Mouse (Mus musculus): ENCODE results near the gene Ttll5. TPM values are rescaled to one million over a fixed set of nuclear protein-coding genes. Genes with fewer than 3 reads are reported as not detected.

Gene Ttll5
- polyA plus RNA-seq, 1 experiment from 2014 or later, result 15.5 TPM

DNA sequence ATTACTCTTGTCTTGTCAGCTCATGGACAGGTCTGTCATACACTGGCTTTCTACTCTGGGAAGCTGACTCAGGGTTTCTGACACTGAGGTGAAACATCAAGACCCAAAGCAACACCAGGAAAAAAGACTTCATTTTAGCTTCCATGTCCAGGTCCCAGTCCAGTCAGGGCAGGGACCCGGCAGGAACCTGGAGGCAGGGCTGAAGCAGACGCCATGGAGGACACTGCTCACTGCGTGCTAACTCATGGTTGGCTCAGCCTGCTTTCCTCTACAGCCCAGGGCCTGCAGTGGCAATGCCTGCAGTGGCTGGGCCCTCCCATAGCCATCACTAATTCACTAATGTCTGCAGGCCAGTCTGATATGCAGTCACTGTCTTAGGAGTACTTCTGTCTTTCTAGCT lies 4.4 kb downstream of the Ttll5 start:
- Histone ChIP-seq H3K9me3 (replicated peaks; ENCODE audit: control insufficient read depth, low read length) (no peaks in the 10 kb centered on the region), H3K9ac (ENCODE audit: low read length) (no peak overlapping the region), H3K4me3 (ENCODE audit: low read depth, low read length) (no peak overlapping the region), H3K36me3 (ENCODE audit: control insufficient read depth, insufficient read depth, low read length) (peaks cover 31% of the 10 kb centered on the region), H3K4me1 (ENCODE audit: control insufficient read depth, insufficient read depth, low read length) (peaks cover 9% of the 10 kb centered on the region; the same call in 1 of the 2 replicates), H3K27ac (ENCODE audit: low read depth, low read length) (no peak overlapping the region), H3K4me2 (ENCODE audit: low read length) (no peak overlapping the region), H3K27me3 (replicated peaks; ENCODE audit: control insufficient read depth, insufficient read depth, low read length) (no peaks in the 10 kb centered on the region)
- no peak for DNase-seq (ENCODE audit: low spot score)
- no peak for ATAC-seq
- WGBS, result 91% methylated on average over 3 of the region's 3 CpGs

DNA sequence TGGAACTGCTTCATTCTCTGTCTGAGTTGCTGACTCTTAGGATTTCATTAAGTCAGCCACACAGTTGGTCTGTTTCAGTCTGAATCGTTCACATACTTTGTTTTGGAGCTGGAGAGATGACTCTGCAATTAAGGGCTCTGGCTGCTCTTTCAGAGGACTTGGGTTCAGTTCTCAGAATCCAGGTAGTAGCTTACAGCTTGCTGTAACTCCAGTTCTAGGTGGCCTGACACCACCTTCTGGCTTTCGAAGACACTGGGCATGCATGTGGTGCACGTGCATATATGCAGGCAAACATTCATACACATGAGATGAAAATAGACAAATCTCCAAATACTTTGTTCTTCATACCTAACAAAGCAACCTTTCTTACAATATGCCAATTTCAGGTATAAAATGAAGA lies 5.4 kb downstream of the Ttll5 start:
- Histone ChIP-seq H3K36me3 (ENCODE audit: control insufficient read depth, insufficient read depth, low read length) (peaks cover 35% of the 10 kb centered on the region), H3K27ac (ENCODE audit: low read depth, low read length) (no peak overlapping the region), H3K9ac (ENCODE audit: low read length) (no peak overlapping the region), H3K4me3 (ENCODE audit: low read depth, low read length) (no peak overlapping the region), H3K4me1 (ENCODE audit: control insufficient read depth, insufficient read depth, low read length) (peaks cover 7% of the 10 kb centered on the region; the same call in 1 of the 2 replicates), H3K4me2 (ENCODE audit: low read length) (no peak overlapping the region), H3K27me3 (replicated peaks; ENCODE audit: control insufficient read depth, insufficient read depth, low read length) (no peaks in the 10 kb centered on the region), H3K9me3 (replicated peaks; ENCODE audit: control insufficient read depth, low read length) (no peaks in the 10 kb centered on the region)
- WGBS, result 91% methylated on average over 3 of the region's 3 CpGs
- ATAC-seq (no peak), DNase-seq (ENCODE audit: low spot score) (no peak)

DNA sequence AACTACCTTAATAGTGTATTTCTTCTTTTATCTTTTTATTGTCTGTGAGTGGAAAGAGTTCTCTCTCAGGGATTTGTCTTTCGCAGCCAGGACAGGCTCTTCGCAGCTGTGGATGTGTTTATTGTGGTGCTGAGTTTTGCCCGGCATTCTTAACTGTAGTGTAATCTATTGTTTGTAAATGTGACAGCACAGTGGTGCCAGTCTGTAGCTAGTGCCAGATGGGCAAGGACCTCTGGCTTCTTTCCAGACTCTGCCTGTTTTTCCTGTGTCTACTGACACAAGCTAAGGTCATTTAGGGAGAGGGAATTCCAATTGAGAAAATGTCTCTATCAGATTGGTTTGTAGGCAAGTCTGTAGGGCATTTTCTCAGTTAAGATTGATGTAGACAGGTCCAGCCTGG lies 6.2 kb downstream of the Ttll5 start:
- H3K4me1 ChIP-seq (ENCODE audit: control insufficient read depth, insufficient read depth, low read length), result peaks cover 3% of the 10 kb centered on the region; the same call in 1 of the 2 replicates
- H3K36me3 ChIP-seq (ENCODE audit: control insufficient read depth, insufficient read depth, low read length), result peaks cover 35% of the 10 kb centered on the region
- H3K9me3 ChIP-seq (replicated peaks; ENCODE audit: control insufficient read depth, low read length), result no peaks in the 10 kb centered on the region
- H3K4me3 ChIP-seq (ENCODE audit: low read depth, low read length), result no peak overlapping the region
- 75% methylated on average over 3 of the region's 3 CpGs for WGBS
- ATAC-seq, result no peak
- no peak for DNase-seq (ENCODE audit: low spot score)
- H3K9ac ChIP-seq (ENCODE audit: low read length), result no peak overlapping the region
- H3K27ac ChIP-seq (ENCODE audit: low read depth, low read length), result no peak overlapping the region
- no peak overlapping the region for H3K4me2 ChIP-seq (ENCODE audit: low read length)
- H3K27me3 ChIP-seq (replicated peaks; ENCODE audit: control insufficient read depth, insufficient read depth, low read length), result no peaks in the 10 kb centered on the region

DNA sequence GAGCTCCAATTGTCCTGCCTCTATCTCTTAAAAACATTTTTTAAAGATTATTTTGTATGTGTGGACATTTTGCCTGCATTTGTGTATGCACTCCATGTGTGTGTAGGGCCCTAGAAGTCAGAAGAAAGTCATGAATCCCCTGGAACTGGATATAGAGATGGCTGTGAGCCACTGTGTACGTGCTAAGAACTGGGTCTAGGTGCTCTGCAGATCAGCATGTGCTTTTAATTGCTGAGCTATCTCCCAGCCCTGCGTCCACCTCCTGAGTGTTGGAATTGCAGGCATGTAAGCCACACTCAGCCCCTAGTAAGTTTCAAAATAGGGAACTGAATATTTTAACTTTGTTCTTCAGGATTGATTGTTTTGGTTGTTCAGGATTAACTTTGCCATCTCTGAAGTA lies 10.1 kb downstream of the Ttll5 start:
- H3K27ac ChIP-seq (ENCODE audit: low read depth, low read length), result no peak overlapping the region
- H3K9me3 ChIP-seq (replicated peaks; ENCODE audit: control insufficient read depth, low read length), result no peaks in the 10 kb centered on the region
- WGBS, result 87% methylated on average over 2 of the region's 2 CpGs
- no peak for DNase-seq (ENCODE audit: low spot score)
- H3K36me3 ChIP-seq (ENCODE audit: control insufficient read depth, insufficient read depth, low read length), result peaks cover 21% of the 10 kb centered on the region
- no peak overlapping the region for H3K4me3 ChIP-seq (ENCODE audit: low read depth, low read length)
- ATAC-seq, result no peak
- H3K9ac ChIP-seq (ENCODE audit: low read length), result no peak overlapping the region
- H3K4me1 ChIP-seq (ENCODE audit: control insufficient read depth, insufficient read depth, low read length), result no peaks in the 10 kb centered on the region
- no peak overlapping the region for H3K4me2 ChIP-seq (ENCODE audit: low read length)
- no peaks in the 10 kb centered on the region for H3K27me3 ChIP-seq (replicated peaks; ENCODE audit: control insufficient read depth, insufficient read depth, low read length)

DNA sequence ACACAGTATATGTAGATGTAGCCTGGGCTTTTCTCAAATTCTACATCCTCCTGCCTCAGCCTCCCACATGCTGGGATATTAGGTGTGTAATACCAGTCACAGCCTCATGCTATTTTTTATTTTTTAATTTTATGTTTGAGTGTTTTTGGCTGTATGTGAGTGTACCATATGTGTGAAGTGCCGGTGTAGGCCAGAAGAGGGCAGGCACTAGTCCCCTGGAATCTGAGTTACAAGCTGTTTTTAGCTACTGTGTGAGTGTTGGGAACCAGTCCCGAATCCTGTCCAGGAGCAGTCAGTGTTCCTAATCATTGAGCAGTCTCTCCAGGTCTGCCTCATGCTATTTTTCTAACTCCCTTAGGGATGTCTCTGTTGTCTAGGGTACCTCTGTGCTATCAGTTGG lies 13.3 kb downstream of the Ttll5 start:
- ATAC-seq (no peak), DNase-seq (ENCODE audit: low spot score) (no peak)
- H3K9ac ChIP-seq (ENCODE audit: low read length), result no peak overlapping the region
- H3K4me3 ChIP-seq (ENCODE audit: low read depth, low read length), result no peak overlapping the region
- no peak overlapping the region for H3K4me2 ChIP-seq (ENCODE audit: low read length)
- H3K27ac ChIP-seq (ENCODE audit: low read depth, low read length), result no peak overlapping the region
- H3K9me3 ChIP-seq (replicated peaks; ENCODE audit: control insufficient read depth, low read length), result no peaks in the 10 kb centered on the region
- H3K4me1 ChIP-seq (ENCODE audit: control insufficient read depth, insufficient read depth, low read length), result no peaks in the 10 kb centered on the region
- H3K36me3 ChIP-seq (ENCODE audit: control insufficient read depth, insufficient read depth, low read length), result peaks cover 7% of the 10 kb centered on the region; the same call in 1 of the 2 replicates
- WGBS, result 93% methylated on average over 2 of the region's 2 CpGs
- no peaks in the 10 kb centered on the region for H3K27me3 ChIP-seq (replicated peaks; ENCODE audit: control insufficient read depth, insufficient read depth, low read length)

DNA sequence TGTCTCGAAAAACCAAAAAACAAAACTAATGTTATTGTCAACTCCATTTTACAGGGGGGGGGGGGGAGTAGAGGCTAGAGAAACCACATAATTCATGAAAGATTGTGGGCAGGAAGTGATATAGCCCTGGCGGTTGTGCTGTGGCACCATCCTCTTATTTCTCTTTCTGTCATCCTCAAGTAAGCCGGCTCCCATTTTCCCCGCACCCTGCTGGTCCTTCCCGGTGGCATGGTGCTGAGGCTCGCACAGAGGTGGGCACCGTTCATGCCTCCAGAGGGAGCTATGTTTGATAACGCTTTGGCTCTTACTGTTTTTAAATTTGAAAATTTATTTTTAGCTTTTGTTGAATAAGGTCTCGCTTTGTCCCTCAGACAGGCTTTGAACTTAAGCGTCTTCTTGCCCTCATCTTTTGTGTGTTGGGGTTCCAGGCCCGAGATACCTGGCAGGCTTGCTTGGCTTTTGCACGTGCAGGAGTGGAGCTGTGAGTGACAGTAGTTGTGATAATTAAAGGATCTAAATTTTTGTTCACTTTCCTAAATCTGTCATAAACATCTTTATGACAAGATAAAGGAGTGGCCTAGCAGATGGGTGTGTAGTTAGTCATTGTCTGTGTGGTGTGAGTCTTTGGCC lies 15.0 kb downstream of the Ttll5 start:
- H3K4me2 ChIP-seq (ENCODE audit: low read length), result no peak overlapping the region
- no peak overlapping the region for H3K9ac ChIP-seq (ENCODE audit: low read length)
- no peak overlapping the region for H3K4me3 ChIP-seq (ENCODE audit: low read depth, low read length)
- H3K36me3 ChIP-seq (ENCODE audit: control insufficient read depth, insufficient read depth, low read length), result peaks cover 12% of the 10 kb centered on the region; the same call in 1 of the 2 replicates
- no peak for DNase-seq (ENCODE audit: low spot score)
- no peaks in the 10 kb centered on the region for H3K4me1 ChIP-seq (ENCODE audit: control insufficient read depth, insufficient read depth, low read length)
- ATAC-seq, result no peak
- H3K27ac ChIP-seq (ENCODE audit: low read depth, low read length), result no peak overlapping the region
- 93% methylated on average over 12 of the region's 12 CpGs for WGBS
- no peaks in the 10 kb centered on the region for H3K27me3 ChIP-seq (replicated peaks; ENCODE audit: control insufficient read depth, insufficient read depth, low read length)
- no peaks in the 10 kb centered on the region for H3K9me3 ChIP-seq (replicated peaks; ENCODE audit: control insufficient read depth, low read length)

DNA sequence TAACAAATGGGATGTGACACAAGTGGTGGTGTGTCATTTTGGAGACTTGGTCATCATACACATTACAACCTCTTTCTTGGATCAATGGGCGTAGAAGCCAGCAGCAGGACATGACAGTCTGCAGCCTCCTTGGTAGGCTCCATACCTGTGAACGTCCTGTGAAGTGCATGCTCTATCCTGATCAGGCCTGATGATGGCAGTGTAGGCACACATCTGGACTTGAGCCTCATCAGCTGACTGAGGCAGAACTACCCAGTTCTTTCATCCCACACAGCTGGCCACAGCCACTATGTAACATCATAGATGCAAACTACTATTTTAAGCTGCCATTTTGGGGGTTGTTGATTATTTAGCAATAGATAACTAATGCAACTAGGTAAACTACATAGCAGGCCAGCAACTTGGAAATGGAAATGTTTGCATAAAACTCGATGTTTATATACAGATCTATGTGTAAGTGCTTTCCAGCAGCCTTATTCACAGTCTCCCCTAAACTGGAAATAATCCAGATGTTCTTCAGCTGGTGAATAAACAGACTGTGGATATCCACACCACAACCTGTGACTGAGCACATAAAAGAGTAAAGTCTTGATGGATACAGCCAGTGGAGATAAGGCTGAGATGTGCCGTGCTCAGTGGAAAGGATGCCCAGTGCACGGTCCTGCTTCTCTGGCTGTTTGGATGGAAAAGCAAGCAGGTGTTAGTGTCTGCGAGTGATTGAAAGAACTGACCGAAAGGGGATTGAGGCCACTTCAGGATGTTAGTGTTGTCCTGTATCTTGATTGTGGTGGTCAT lies 23.9 kb downstream of the Ttll5 start:
- ATAC-seq (no peak), DNase-seq (ENCODE audit: low spot score) (peak; percentile 34)
- Histone ChIP-seq H3K36me3 (ENCODE audit: control insufficient read depth, insufficient read depth, low read length) (peaks cover 14% of the 10 kb centered on the region; the same call in 1 of the 2 replicates), H3K4me1 (ENCODE audit: control insufficient read depth, insufficient read depth, low read length) (no peaks in the 10 kb centered on the region), H3K9me3 (replicated peaks; ENCODE audit: control insufficient read depth, low read length) (no peaks in the 10 kb centered on the region), H3K4me3 (ENCODE audit: low read depth, low read length) (no peak overlapping the region), H3K27me3 (replicated peaks; ENCODE audit: control insufficient read depth, insufficient read depth, low read length) (no peaks in the 10 kb centered on the region), H3K4me2 (ENCODE audit: low read length) (no peak overlapping the region), H3K9ac (ENCODE audit: low read length) (no peak overlapping the region), H3K27ac (ENCODE audit: low read depth, low read length) (no peak overlapping the region)
- WGBS, result 84% methylated on average over 7 of the region's 7 CpGs

DNA sequence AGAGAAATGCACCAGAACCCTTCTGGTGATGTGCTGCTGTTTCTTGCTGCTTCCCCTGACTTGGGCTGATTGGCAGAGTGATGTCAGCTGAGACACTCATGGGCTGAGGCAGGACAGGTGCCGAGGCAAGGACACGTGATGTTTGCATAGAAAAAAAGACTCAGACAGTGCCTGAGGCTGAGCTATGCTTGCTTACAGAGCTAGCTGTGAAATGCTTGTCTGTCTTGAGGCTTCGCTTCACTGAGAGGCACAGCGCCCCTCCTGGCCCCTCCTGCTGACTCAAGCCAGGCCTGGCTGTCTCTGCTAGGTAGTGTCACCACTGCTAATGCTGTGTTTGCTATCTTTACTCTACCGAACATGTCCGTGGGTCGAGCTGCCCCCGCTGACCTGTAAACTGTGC lies 26.2 kb downstream of the Ttll5 start:
- H3K4me2 ChIP-seq (ENCODE audit: low read length), result no peak overlapping the region
- ATAC-seq, result no peak
- no peak overlapping the region for H3K4me3 ChIP-seq (ENCODE audit: low read depth, low read length)
- no peak for DNase-seq (ENCODE audit: low spot score)
- H3K36me3 ChIP-seq (ENCODE audit: control insufficient read depth, insufficient read depth, low read length), result 0 out of 2 replicates have a peak, but pooled peaks cover 6% of the 10 kb centered on the region
- H3K27ac ChIP-seq (ENCODE audit: low read depth, low read length), result no peak overlapping the region
- WGBS, result 91% methylated on average over 8 of the region's 8 CpGs
- no peaks in the 10 kb centered on the region for H3K27me3 ChIP-seq (replicated peaks; ENCODE audit: control insufficient read depth, insufficient read depth, low read length)
- H3K9ac ChIP-seq (ENCODE audit: low read length), result no peak overlapping the region
- H3K9me3 ChIP-seq (replicated peaks; ENCODE audit: control insufficient read depth, low read length), result no peaks in the 10 kb centered on the region
- no peaks in the 10 kb centered on the region for H3K4me1 ChIP-seq (ENCODE audit: control insufficient read depth, insufficient read depth, low read length)

DNA sequence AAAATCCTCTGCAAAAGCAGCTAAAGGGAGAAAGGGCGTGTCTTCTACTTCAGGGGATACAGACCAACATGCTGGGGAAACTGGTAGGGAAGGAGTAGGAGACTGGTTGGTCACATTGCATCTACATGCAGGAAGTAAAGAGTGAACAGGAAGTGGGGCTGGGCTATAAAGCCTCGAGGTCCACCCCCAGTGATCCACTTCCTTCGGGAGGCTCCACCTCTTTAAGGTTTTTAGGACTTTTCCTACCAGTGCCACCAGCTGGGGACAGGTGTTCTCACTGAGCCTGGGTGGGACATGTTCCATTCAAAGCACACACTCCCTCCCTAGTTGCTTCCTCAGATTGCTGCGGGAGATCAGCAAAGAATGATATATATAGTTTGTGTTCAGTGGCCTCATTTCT lies 29.4 kb downstream of the Ttll5 start:
- H3K4me2 ChIP-seq (ENCODE audit: low read length), result no peak overlapping the region
- no peak overlapping the region for H3K9ac ChIP-seq (ENCODE audit: low read length)
- no peaks in the 10 kb centered on the region for H3K27me3 ChIP-seq (replicated peaks; ENCODE audit: control insufficient read depth, insufficient read depth, low read length)
- ATAC-seq (no peak), DNase-seq (ENCODE audit: low spot score) (no peak)
- H3K4me1 ChIP-seq (ENCODE audit: control insufficient read depth, insufficient read depth, low read length), result 0 out of 2 replicates have a peak, but pooled peaks cover under 1% of the 10 kb centered on the region
- 84% methylated on average over 4 of the region's 4 CpGs for WGBS
- H3K4me3 ChIP-seq (ENCODE audit: low read depth, low read length), result no peak overlapping the region
- no peaks in the 10 kb centered on the region for H3K9me3 ChIP-seq (replicated peaks; ENCODE audit: control insufficient read depth, low read length)
- H3K36me3 ChIP-seq (ENCODE audit: control insufficient read depth, insufficient read depth, low read length), result peaks cover 3% of the 10 kb centered on the region; the same call in 1 of the 2 replicates
- no peak overlapping the region for H3K27ac ChIP-seq (ENCODE audit: low read depth, low read length)
